Mouse (Mus musculus): ENCODE data around the gene Wnt6. TPM values are rescaled to one million over a fixed set of nuclear protein-coding genes. Genes with fewer than 3 reads are reported as not detected.

The Wnt6 gene
- polyA plus RNA-seq (2016; fragmentation: Nextera tagmentation; extraction: Ambion mirVana) = 0.13 and 0.86 TPM in 2 replicates

- ATAC-seq = no peak
- H3K4me1 ChIP-seq = peaks cover 10% of the 10 kb centered on the region
- H3K4me2 ChIP-seq = peak within 1 kb of the TSS; percentile 63
- peak within 1 kb of the TSS; percentile 37 for H3K4me3 ChIP-seq
- no CpG with 5 or more reads among the region's 8 CpGs for WGBS (ENCODE audit: insufficient replicate concordance)
- H3K27me3 ChIP-seq (replicated peaks) = peaks cover 100% of the 10 kb centered on the region
- H3K27ac ChIP-seq = no peak within 1 kb of the TSS
- H3K36me3 ChIP-seq = no peaks in the 10 kb centered on the region
- no peak within 1 kb of the TSS for H3K9ac ChIP-seq
- H3K9me3 ChIP-seq (replicated peaks) = no peaks in the 10 kb centered on the region
Measured at GRCm38 (mm10) chr1:74771845-74771930, at the start of gene Wnt6. Gene Wnt6, plus strand, starts transcription at chr1:74771892.

- Histone ChIP-seq H3K4me1 (peaks cover 6% of the 10 kb centered on the region; the same call in 1 of the 2 replicates), H3K4me3 (no peak overlapping the region), H3K36me3 (no peaks in the 10 kb centered on the region), H3K27me3 (replicated peaks) (no peaks in the 10 kb centered on the region), H3K9me3 (replicated peaks) (no peaks in the 10 kb centered on the region), H3K27ac (no peak overlapping the region), H3K9ac (no peak overlapping the region), H3K4me2 (no peak overlapping the region)
- 66% methylated on average over 2 of the region's 2 CpGs for WGBS (ENCODE audit: insufficient replicate concordance)
- ATAC-seq = no peak
Measured at GRCm38 (mm10) chr1:74723748-74724147, 47.9 kb upstream of the Wnt6 start.

GRCm38 (mm10) chr1:74726114-74726513 is 45.6 kb upstream of the Wnt6 start:
- ATAC-seq = no peak
- no peak overlapping the region for H3K9ac ChIP-seq
- peaks cover 3% of the 10 kb centered on the region; the same call in 1 of the 2 replicates for H3K4me1 ChIP-seq
- H3K4me2 ChIP-seq = no peak overlapping the region
- no peak overlapping the region for H3K27ac ChIP-seq
- no peak overlapping the region for H3K4me3 ChIP-seq
- H3K9me3 ChIP-seq (replicated peaks) = no peaks in the 10 kb centered on the region
- WGBS (ENCODE audit: insufficient replicate concordance) = 60% methylated on average over 5 of the region's 5 CpGs
- H3K27me3 ChIP-seq (replicated peaks) = no peaks in the 10 kb centered on the region
- H3K36me3 ChIP-seq = no peaks in the 10 kb centered on the region

- no peak overlapping the region for H3K9ac ChIP-seq
- no peak overlapping the region for H3K4me3 ChIP-seq
- no peaks in the 10 kb centered on the region for H3K36me3 ChIP-seq
- H3K4me2 ChIP-seq = no peak overlapping the region
- no peaks in the 10 kb centered on the region for H3K9me3 ChIP-seq (replicated peaks)
- peaks cover under 1% of the 10 kb centered on the region; the same call in 1 of the 2 replicates for H3K4me1 ChIP-seq
- no peak overlapping the region for H3K27ac ChIP-seq
- WGBS (ENCODE audit: insufficient replicate concordance) = 45% methylated on average over 5 of the region's 5 CpGs
- H3K27me3 ChIP-seq (replicated peaks) = no peaks in the 10 kb centered on the region
- no peak for ATAC-seq
Measured at GRCm38 (mm10) chr1:74726674-74727073, 45.0 kb upstream of the Wnt6 start.

GRCm38 (mm10) chr1:74728446-74728845 is 43.2 kb upstream of the Wnt6 start:
- Histone ChIP-seq H3K4me1 (no peaks in the 10 kb centered on the region), H3K9me3 (replicated peaks) (no peaks in the 10 kb centered on the region), H3K27me3 (replicated peaks) (no peaks in the 10 kb centered on the region), H3K9ac (no peak overlapping the region), H3K36me3 (no peaks in the 10 kb centered on the region), H3K27ac (no peak overlapping the region), H3K4me3 (no peak overlapping the region), H3K4me2 (no peak overlapping the region)
- WGBS (ENCODE audit: insufficient replicate concordance) = 60% methylated on average over 8 of the region's 8 CpGs
- ATAC-seq = no peak

- Histone ChIP-seq H3K4me2 (no peak overlapping the region), H3K9ac (no peak overlapping the region), H3K4me3 (no peak overlapping the region), H3K27me3 (replicated peaks) (peaks cover 4% of the 10 kb centered on the region; the same call in 1 of the 2 replicates), H3K36me3 (no peaks in the 10 kb centered on the region), H3K4me1 (no peaks in the 10 kb centered on the region), H3K9me3 (replicated peaks) (no peaks in the 10 kb centered on the region), H3K27ac (no peak overlapping the region)
- WGBS (ENCODE audit: insufficient replicate concordance) = 70% methylated on average over 12 of the region's 12 CpGs
- no peak for ATAC-seq
Measured at GRCm38 (mm10) chr1:74736977-74737376, 34.7 kb upstream of the Wnt6 start.

- Histone ChIP-seq H3K4me3 (no peak overlapping the region), H3K36me3 (no peaks in the 10 kb centered on the region), H3K27me3 (replicated peaks) (peaks cover 4% of the 10 kb centered on the region; the same call in 1 of the 2 replicates), H3K4me1 (no peaks in the 10 kb centered on the region), H3K9me3 (replicated peaks) (no peaks in the 10 kb centered on the region), H3K27ac (no peak overlapping the region), H3K4me2 (no peak overlapping the region), H3K9ac (no peak overlapping the region)
- 69% methylated on average over 7 of the region's 7 CpGs for WGBS (ENCODE audit: insufficient replicate concordance)
- ATAC-seq = no peak
Measured at GRCm38 (mm10) chr1:74737500-74737899, 34.2 kb upstream of the Wnt6 start.

GRCm38 (mm10) chr1:74740846-74741245 is 30.8 kb upstream of the Wnt6 start:
- Histone ChIP-seq H3K27me3 (replicated peaks) (peaks cover 4% of the 10 kb centered on the region; the same call in 1 of the 2 replicates), H3K4me1 (no peaks in the 10 kb centered on the region), H3K4me2 (no peak overlapping the region), H3K27ac (no peak overlapping the region), H3K36me3 (no peaks in the 10 kb centered on the region), H3K9me3 (replicated peaks) (no peaks in the 10 kb centered on the region), H3K4me3 (no peak overlapping the region), H3K9ac (no peak overlapping the region)
- 60% methylated on average over 7 of the region's 7 CpGs for WGBS (ENCODE audit: insufficient replicate concordance)
- ATAC-seq = no peak

GRCm38 (mm10) chr1:74747335-74747734 is 24.4 kb upstream of the Wnt6 start:
- Histone ChIP-seq H3K4me2 (no peak overlapping the region), H3K9me3 (replicated peaks) (no peaks in the 10 kb centered on the region), H3K4me3 (no peak overlapping the region), H3K9ac (no peak overlapping the region), H3K27me3 (replicated peaks) (peaks cover 35% of the 10 kb centered on the region), H3K4me1 (0 out of 2 replicates have a peak, but pooled peaks cover 3% of the 10 kb centered on the region), H3K36me3 (no peaks in the 10 kb centered on the region), H3K27ac (no peak overlapping the region)
- WGBS (ENCODE audit: insufficient replicate concordance) = 71% methylated on average over 5 of the region's 5 CpGs
- no peak for ATAC-seq

- Histone ChIP-seq H3K4me3 (peak within 1 kb of the TSS; percentile 24; the same call in 1 of the 2 replicates), H3K27ac (no peak within 1 kb of the TSS), H3K4me1 (0 out of 2 replicates have a peak, but pooled peaks cover 3% of the 10 kb centered on the region), H3K9ac (no peak within 1 kb of the TSS), H3K9me3 (replicated peaks) (no peaks in the 10 kb centered on the region), H3K36me3 (no peaks in the 10 kb centered on the region), H3K4me2 (peak within 1 kb of the TSS; percentile 58), H3K27me3 (replicated peaks) (peaks cover 35% of the 10 kb centered on the region)
- peak; percentile 57; the same call in 1 of the 2 replicates for ATAC-seq
- 9% methylated on average over 30 of the region's 30 CpGs for WGBS (ENCODE audit: insufficient replicate concordance)
Measured at GRCm38 (mm10) chr1:74748643-74749271, 22.9 kb upstream of the Wnt6 start, which contains the start of gene Prkag3. Gene Prkag3, minus strand, starts transcription at chr1:74749221.

- no peak overlapping the region for H3K4me3 ChIP-seq
- no peak overlapping the region for H3K9ac ChIP-seq
- no peaks in the 10 kb centered on the region for H3K9me3 ChIP-seq (replicated peaks)
- H3K36me3 ChIP-seq = no peaks in the 10 kb centered on the region
- peaks cover 35% of the 10 kb centered on the region for H3K27me3 ChIP-seq (replicated peaks)
- no peak overlapping the region for H3K27ac ChIP-seq
- H3K4me1 ChIP-seq = 0 out of 2 replicates have a peak, but pooled peaks cover 3% of the 10 kb centered on the region
- H3K4me2 ChIP-seq = peak overlapping the region; percentile 58; the same call in 1 of the 2 replicates
- WGBS (ENCODE audit: insufficient replicate concordance) = 46% methylated on average over 7 of the region's 7 CpGs
- no peak for ATAC-seq
Measured at GRCm38 (mm10) chr1:74749301-74749700, 22.4 kb upstream of the Wnt6 start.

- H3K9ac ChIP-seq = no peak overlapping the region
- 0 out of 2 replicates have a peak, but pooled peaks cover 3% of the 10 kb centered on the region for H3K4me1 ChIP-seq
- WGBS (ENCODE audit: insufficient replicate concordance) = 62% methylated on average over 4 of the region's 4 CpGs
- no peak for ATAC-seq
- H3K4me2 ChIP-seq = no peak overlapping the region
- peaks cover 35% of the 10 kb centered on the region for H3K27me3 ChIP-seq (replicated peaks)
- H3K27ac ChIP-seq = no peak overlapping the region
- no peaks in the 10 kb centered on the region for H3K36me3 ChIP-seq
- no peaks in the 10 kb centered on the region for H3K9me3 ChIP-seq (replicated peaks)
- no peak overlapping the region for H3K4me3 ChIP-seq
Measured at GRCm38 (mm10) chr1:74750683-74751082, 21.0 kb upstream of the Wnt6 start.

- Histone ChIP-seq H3K36me3 (no peaks in the 10 kb centered on the region), H3K9me3 (replicated peaks) (no peaks in the 10 kb centered on the region), H3K9ac (no peak overlapping the region), H3K4me3 (no peak overlapping the region), H3K27me3 (replicated peaks) (peaks cover 31% of the 10 kb centered on the region), H3K4me1 (0 out of 2 replicates have a peak, but pooled peaks cover 3% of the 10 kb centered on the region), H3K4me2 (no peak overlapping the region), H3K27ac (no peak overlapping the region)
- no peak for ATAC-seq
- WGBS (ENCODE audit: insufficient replicate concordance) = 75% methylated on average over 8 of the region's 8 CpGs
Measured at GRCm38 (mm10) chr1:74752150-74752549, 19.5 kb upstream of the Wnt6 start.

All from liver, embryonic 12.5 days (tissue).